Mouse (Mus musculus) embryonic facial prominence, embryonic 14.5 days (tissue): ENCODE data around the gene E030018B13Rik. TPM values are rescaled to one million over a fixed set of nuclear protein-coding genes. Genes with fewer than 3 reads are reported as not detected.

Source experiments
- ATAC-seq: fragments of 200-750 bp; cut with Nextera tagmentation; 2 replicates; pipeline ENCODE4 v1.8.0; 2017; ENCODE audit warnings: low read depth, moderate number of reproducible peaks, moderate TSS enrichment
- DNase-seq: peaks from one replicate; pipeline ENCODE4 v3.0.0-alpha.2; 2015; ENCODE audit warnings: low spot score
- H3K27ac ChIP-seq: fragments of 300-500 bp; sonication (generic); replicated peaks from 2 replicates; pipeline ENCODE4 v1.5.1; 2014; ENCODE audit warnings: low read depth, mild to moderate bottlenecking, low read length, moderate library complexity
- H3K27me3 ChIP-seq: fragments of 300-500 bp; sonication (generic); replicated peaks from 2 replicates; pipeline ENCODE4 v1.6.1; 2014; ENCODE audit warnings: low read length; ENCODE audit not compliant: control insufficient read depth, insufficient read depth
- H3K36me3 ChIP-seq: fragments of 300-500 bp; sonication (generic); 2 replicates; pipeline ENCODE4 v1.6.1; 2014; ENCODE audit warnings: low read length, mixed read lengths; ENCODE audit not compliant: control insufficient read depth, insufficient read depth
- H3K4me1 ChIP-seq: fragments of 300-500 bp; sonication (generic); 2 replicates; pipeline ENCODE4 v1.6.1; 2014; ENCODE audit warnings: antibody characterized with exemption, low read length; ENCODE audit not compliant: control insufficient read depth, insufficient read depth
- H3K4me2 ChIP-seq: fragments of 300-500 bp; sonication (generic); 2 replicates; pipeline ENCODE4 v1.6.1; 2014; ENCODE audit warnings: low read depth, mild to moderate bottlenecking, low read length, moderate library complexity, mixed read lengths
- H3K4me3 ChIP-seq: fragments of 300-500 bp; sonication (generic); 2 replicates; pipeline ENCODE4 v1.5.1; 2014; ENCODE audit warnings: low read depth, mild to moderate bottlenecking, low read length
- H3K9ac ChIP-seq: fragments of 300-500 bp; sonication (generic); 2 replicates; pipeline ENCODE4 v1.6.1; 2014; ENCODE audit warnings: low read depth, mild to moderate bottlenecking, low read length, moderate library complexity, mixed read lengths
- H3K9me3 ChIP-seq: fragments of 300-500 bp; sonication (generic); 2 replicates; pipeline ENCODE4 v1.6.1; 2016; ENCODE audit warnings: low read length; ENCODE audit not compliant: control insufficient read depth
- WGBS: fragments of 180-500 bp; shearing (Covaris S2); extraction: QIAGEN DNeasy Blood & Tissue Kit; methylation state at CpG from one replicate; pipeline ENCODE4 v1.1.7; 2014; 5-methylcytosine and 5-hydroxymethylcytosine counted together
- polyA plus RNA-seq: library from polyadenylated mRNA; unstranded; fragments of >200 nt; fragmentation: Nextera tagmentation; extraction: Ambion mirVana; gene quantifications from 2 replicates; pipeline ENCODE4 v1.2.1, GENCODE M21; 2014

E030018B13Rik gene
- polyA plus RNA-seq, 1 experiment from 2014 or later, result not detected

GRCm38 (mm10) chr7:63956981-63957713, 40.5 kb downstream of the E030018B13Rik start:
- no peaks in the 10 kb centered on the region for H3K36me3 ChIP-seq
- 0 out of 2 replicates have a peak overlapping the region, but pooled peaks have one; percentile 3 for H3K4me2 ChIP-seq
- no peak overlapping the region for H3K9ac ChIP-seq
- H3K27ac ChIP-seq, result 0 out of 2 replicates have a peak overlapping the region, but pooled peaks have one; percentile 21
- no peaks in the 10 kb centered on the region for H3K27me3 ChIP-seq
- H3K9me3 ChIP-seq, result no peaks in the 10 kb centered on the region
- no peaks in the 10 kb centered on the region for H3K4me1 ChIP-seq
- no peak overlapping the region for H3K4me3 ChIP-seq
- DNase-seq (peak; percentile 80), ATAC-seq (peak; percentile 85)
- 22% methylated on average over 16 of the region's 16 CpGs for WGBS

GRCm38 (mm10) chr7:63957872-63958640, 41.4 kb downstream of the E030018B13Rik start:
- ATAC-seq (no peak), DNase-seq (no peak)
- Histone ChIP-seq H3K9me3 (no peaks in the 10 kb centered on the region), H3K4me2 (no peak overlapping the region), H3K9ac (no peak overlapping the region), H3K27ac (no peak overlapping the region), H3K27me3 (no peaks in the 10 kb centered on the region), H3K36me3 (no peaks in the 10 kb centered on the region), H3K4me1 (no peaks in the 10 kb centered on the region), H3K4me3 (no peak overlapping the region)
- 78% methylated on average over 12 of the region's 12 CpGs for WGBS

- 62% methylated on average over 5 of the region's 5 CpGs for WGBS
- ATAC-seq (no peak), DNase-seq (no peak)
- no peaks in the 10 kb centered on the region for H3K36me3 ChIP-seq
- H3K27ac ChIP-seq, result no peak overlapping the region
- H3K27me3 ChIP-seq, result no peaks in the 10 kb centered on the region
- no peaks in the 10 kb centered on the region for H3K9me3 ChIP-seq
- H3K4me1 ChIP-seq, result peaks cover 12% of the 10 kb centered on the region
- no peak overlapping the region for H3K9ac ChIP-seq
- H3K4me2 ChIP-seq, result no peak overlapping the region
- no peak overlapping the region for H3K4me3 ChIP-seq
Observed at GRCm38 (mm10) chr7:63963632-63964031, 47.0 kb downstream of the E030018B13Rik start.

GRCm38 (mm10) chr7:63964121-63964520, 47.5 kb downstream of the E030018B13Rik start:
- no peak overlapping the region for H3K9ac ChIP-seq
- DNase-seq, result no peak
- no peak for ATAC-seq
- 68% methylated on average over 6 of the region's 6 CpGs for WGBS
- H3K27ac ChIP-seq, result no peak overlapping the region
- H3K4me3 ChIP-seq, result no peak overlapping the region
- no peaks in the 10 kb centered on the region for H3K9me3 ChIP-seq
- H3K4me2 ChIP-seq, result no peak overlapping the region
- H3K36me3 ChIP-seq, result no peaks in the 10 kb centered on the region
- H3K4me1 ChIP-seq, result peaks cover 12% of the 10 kb centered on the region
- no peaks in the 10 kb centered on the region for H3K27me3 ChIP-seq

GRCm38 (mm10) chr7:63965135-63965534, 48.5 kb downstream of the E030018B13Rik start:
- Histone ChIP-seq H3K4me1 (peaks cover 12% of the 10 kb centered on the region), H3K9ac (no peak overlapping the region), H3K4me2 (no peak overlapping the region), H3K27ac (peak overlapping the region; percentile 68), H3K4me3 (no peak overlapping the region), H3K9me3 (no peaks in the 10 kb centered on the region), H3K36me3 (no peaks in the 10 kb centered on the region), H3K27me3 (no peaks in the 10 kb centered on the region)
- DNase-seq (peak; percentile 57), ATAC-seq (peak; percentile 62)
- WGBS, result 67% methylated on average over 2 of the region's 2 CpGs

- peak overlapping the region; percentile 68 for H3K27ac ChIP-seq
- no peaks in the 10 kb centered on the region for H3K27me3 ChIP-seq
- WGBS, result 62% methylated on average over 5 of the region's 5 CpGs
- ATAC-seq (no peak), DNase-seq (no peak)
- H3K9ac ChIP-seq, result no peak overlapping the region
- no peaks in the 10 kb centered on the region for H3K9me3 ChIP-seq
- no peak overlapping the region for H3K4me2 ChIP-seq
- H3K4me1 ChIP-seq, result peaks cover 12% of the 10 kb centered on the region
- no peak overlapping the region for H3K4me3 ChIP-seq
- no peaks in the 10 kb centered on the region for H3K36me3 ChIP-seq
Observed at GRCm38 (mm10) chr7:63965635-63966418, 49.2 kb downstream of the E030018B13Rik start.

- WGBS, result 33% methylated on average over 3 of the region's 3 CpGs
- H3K4me2 ChIP-seq, result no peak overlapping the region
- no peak overlapping the region for H3K4me3 ChIP-seq
- ATAC-seq (0 out of 2 replicates have a peak, but pooled peaks have one; percentile 4), DNase-seq (no peak)
- H3K36me3 ChIP-seq, result no peaks in the 10 kb centered on the region
- no peaks in the 10 kb centered on the region for H3K9me3 ChIP-seq
- H3K27me3 ChIP-seq, result no peaks in the 10 kb centered on the region
- peaks cover 11% of the 10 kb centered on the region for H3K4me1 ChIP-seq
- no peak overlapping the region for H3K27ac ChIP-seq
- H3K9ac ChIP-seq, result no peak overlapping the region
Observed at GRCm38 (mm10) chr7:63969941-63970340, 53.3 kb downstream of the E030018B13Rik start.
